Mouse (Mus musculus): Measurements from ENCODE around the gene Tcaf2.

- TF ChIP-seq POLR2A (IDR thresholded peaks at IDR 0.05; ENCODE audit: low read depth, low read length) (no peak), CTCF (conservative IDR thresholded peaks at IDR 0.05; ENCODE audit: insufficient read depth, insufficient read length, low read depth, low read length) (peak; percentile 67)
Measured at GRCm38 (mm10) chr6:42583488-42583872, 61.6 kb downstream of the Tcaf2 start.

All from kidney, adult 2 months (tissue).